Mouse (Mus musculus) E14TG2a.4 (cell line): ENCODE measurements around the gene Itgal.

ENCODE experiments used
- H3K27me3 ChIP-seq: 2 replicates; pipeline ENCODE4 v1.6.1; 2014; ENCODE audit warnings: low read length, control low read depth; ENCODE audit not compliant: insufficient read depth
- H3K36me3 ChIP-seq: 2 replicates; pipeline ENCODE4 v1.6.1; 2014; ENCODE audit warnings: low read length, control low read depth; ENCODE audit not compliant: insufficient read depth
- H3K4me1 ChIP-seq: replicated peaks from 2 replicates; pipeline ENCODE4 v1.6.1; 2014; ENCODE audit warnings: low read depth, low read length, control low read depth
- H3K4me3 ChIP-seq: replicated peaks from 2 replicates; pipeline ENCODE4 v1.5.1; 2014; ENCODE audit warnings: mild to moderate bottlenecking, low read length
- H3K9me3 ChIP-seq: 2 replicates; pipeline ENCODE4 v1.6.1; 2014; ENCODE audit warnings: low read length, control low read depth
- CTCF ChIP-seq: conservative IDR thresholded peaks from 2 replicates; pipeline ENCODE4 v1.5.1; 2014; ENCODE audit warnings: low read length
- NANOG ChIP-seq: IDR thresholded peaks from 2 replicates; pipeline ENCODE4 v1.6.1; 2014; ENCODE audit warnings: borderline replicate concordance, low read length, mixed read lengths
- POU5F1 ChIP-seq: IDR thresholded peaks from 2 replicates; pipeline ENCODE4 v1.6.1; 2014; ENCODE audit warnings: low read length, borderline replicate concordance

Itgal gene

GRCm38 (mm10) chr7:127273118-127273923 is 22.7 kb upstream of the Itgal start:
- Histone ChIP-seq H3K4me1 (peaks cover 69% of the 10 kb centered on the region), H3K9me3 (peaks cover 1% of the 10 kb centered on the region; the same call in 1 of the 2 replicates), H3K27me3 (no peaks in the 10 kb centered on the region), H3K4me3 (peak overlapping the region; percentile 98), H3K36me3 (peaks cover 30% of the 10 kb centered on the region)
- no peak for TF ChIP-seq NANOG
- no peak for TF ChIP-seq POU5F1
- TF ChIP-seq CTCF = no peak

- peaks cover 30% of the 10 kb centered on the region for H3K36me3 ChIP-seq
- peaks cover 76% of the 10 kb centered on the region for H3K4me1 ChIP-seq
- TF ChIP-seq POU5F1 = no peak
- no peaks in the 10 kb centered on the region for H3K27me3 ChIP-seq
- H3K9me3 ChIP-seq = no peaks in the 10 kb centered on the region
- H3K4me3 ChIP-seq = peak within 1 kb of the TSS; percentile 98
Measured at GRCm38 (mm10) chr7:127273925-127274789, 21.9 kb upstream of the Itgal start, which contains the start of gene Sephs2. TSS of gene Sephs2 (minus strand) at chr7:127274055.

GRCm38 (mm10) chr7:127276519-127276961 is 19.5 kb upstream of the Itgal start:
- H3K4me3 ChIP-seq = no peak overlapping the region

GRCm38 (mm10) chr7:127278311-127278710 is 17.7 kb upstream of the Itgal start:
- Histone ChIP-seq H3K27me3 (no peaks in the 10 kb centered on the region), H3K4me3 (0 out of 2 replicates have a peak overlapping the region, but pooled peaks have one; percentile 20), H3K4me1 (peaks cover 60% of the 10 kb centered on the region), H3K9me3 (no peaks in the 10 kb centered on the region), H3K36me3 (no peaks in the 10 kb centered on the region)
- TF ChIP-seq NANOG = no peak
- TF ChIP-seq POU5F1 = no peak
- TF ChIP-seq CTCF = peak; percentile 45

More at GRCm38 (mm10) chr7:127276519-127276961, 19.5 kb upstream of the Itgal start:
- TF ChIP-seq NANOG (no peak), CTCF (no peak), POU5F1 (no peak)
- Histone ChIP-seq H3K36me3 (peaks cover 13% of the 10 kb centered on the region), H3K4me1 (peaks cover 76% of the 10 kb centered on the region), H3K9me3 (no peaks in the 10 kb centered on the region), H3K27me3 (no peaks in the 10 kb centered on the region)

GRCm38 (mm10) chr7:127280092-127280491 is 16.0 kb upstream of the Itgal start:
- H3K27me3 ChIP-seq = no peaks in the 10 kb centered on the region
- no peak for TF ChIP-seq NANOG
- TF ChIP-seq CTCF = no peak
- TF ChIP-seq POU5F1 = no peak

GRCm38 (mm10) chr7:127281114-127281513 is 14.9 kb upstream of the Itgal start:
- H3K36me3 ChIP-seq = no peaks in the 10 kb centered on the region
- H3K27me3 ChIP-seq = no peaks in the 10 kb centered on the region
- TF ChIP-seq NANOG = no peak
- TF ChIP-seq CTCF = no peak
- TF ChIP-seq POU5F1 = no peak
- H3K4me1 ChIP-seq = peaks cover 50% of the 10 kb centered on the region
- no peaks in the 10 kb centered on the region for H3K9me3 ChIP-seq
- no peak overlapping the region for H3K4me3 ChIP-seq

More at GRCm38 (mm10) chr7:127280092-127280491, 16.0 kb upstream of the Itgal start:
- Histone ChIP-seq H3K9me3 (no peaks in the 10 kb centered on the region), H3K36me3 (no peaks in the 10 kb centered on the region), H3K4me3 (no peak overlapping the region), H3K4me1 (peaks cover 57% of the 10 kb centered on the region)

GRCm38 (mm10) chr7:127282190-127282589 is 13.9 kb upstream of the Itgal start:
- peaks cover 40% of the 10 kb centered on the region for H3K4me1 ChIP-seq
- no peaks in the 10 kb centered on the region for H3K9me3 ChIP-seq
- H3K27me3 ChIP-seq = no peaks in the 10 kb centered on the region
- H3K4me3 ChIP-seq = no peak overlapping the region
- TF ChIP-seq POU5F1 (no peak), CTCF (no peak), NANOG (no peak)
- no peaks in the 10 kb centered on the region for H3K36me3 ChIP-seq

- peaks cover 15% of the 10 kb centered on the region for H3K4me1 ChIP-seq
- H3K27me3 ChIP-seq = no peaks in the 10 kb centered on the region; the same call in 1 of the 2 replicates
- TF ChIP-seq POU5F1 (no peak), NANOG (no peak), CTCF (no peak)
- no peak overlapping the region for H3K4me3 ChIP-seq
- no peaks in the 10 kb centered on the region for H3K9me3 ChIP-seq
- no peaks in the 10 kb centered on the region for H3K36me3 ChIP-seq
Measured at GRCm38 (mm10) chr7:127285154-127285553, 10.9 kb upstream of the Itgal start.
